Mouse (Mus musculus) embryonic fibroblast, embryonic 13.5 days (primary cell): Measurements from ENCODE around the gene Cnst. TPM values are rescaled to one million over a fixed set of nuclear protein-coding genes. Genes with fewer than 3 reads are reported as not detected.

ENCODE experiments used
- H3K27ac ChIP-seq: 2 replicates; pipeline ENCODE4 v1.5.1; 2012; ENCODE audit warnings: low read length, control low read depth, inconsistent platforms; ENCODE audit not compliant: insufficient read depth
- H3K4me1 ChIP-seq: 2 replicates; pipeline ENCODE4 v1.6.1; 2011; ENCODE audit warnings: low read length; ENCODE audit not compliant: control insufficient read depth, insufficient read depth
- H3K4me3 ChIP-seq: 2 replicates; pipeline ENCODE4 v1.5.1; 2011; ENCODE audit warnings: mild to moderate bottlenecking, control low read depth, low read length; ENCODE audit not compliant: insufficient read depth
- CTCF ChIP-seq: IDR thresholded peaks from 2 replicates; pipeline ENCODE4 v1.5.1; 2011; ENCODE audit warnings: mild to moderate bottlenecking, control low read depth, low read length, moderate library complexity, borderline replicate concordance; ENCODE audit not compliant: insufficient read depth
- POLR2A ChIP-seq: IDR thresholded peaks from 2 replicates; pipeline ENCODE4 v1.6.1; 2011; ENCODE audit warnings: low read depth, mild to moderate bottlenecking, control low read depth, low read length, moderate library complexity
- polyA plus RNA-seq: library from polyadenylated mRNA; stranded (reverse); fragments of >200 nt; gene quantifications from 2 replicates; pipeline ENCODE4 v1.2.4, GENCODE M21; 2011; ENCODE audit warnings: low read depth; ENCODE audit not compliant: missing spikeins, insufficient read length

The Cnst gene
- polyA plus RNA-seq, 1 experiment, result 15.9 TPM

DNA sequence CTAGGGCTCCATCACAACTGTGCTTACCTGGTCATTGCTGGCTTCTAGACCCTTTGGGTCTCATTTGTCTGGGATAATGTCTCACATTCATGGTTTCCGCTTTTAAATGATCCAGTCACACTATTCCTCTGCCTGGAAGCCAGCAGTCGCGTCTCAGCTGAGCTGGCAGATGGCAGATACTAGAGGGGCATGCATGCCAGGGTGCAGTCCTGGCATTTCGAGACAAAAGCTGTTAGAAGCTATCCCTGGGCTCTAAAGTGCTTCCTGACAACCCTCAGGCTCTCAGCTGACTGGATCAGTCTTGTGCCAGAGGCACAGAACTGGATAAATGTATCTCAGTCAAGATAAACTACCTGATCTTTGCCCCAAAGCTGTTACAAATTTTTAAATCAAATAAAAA lies 42.1 kb downstream of the Cnst start:
- H3K4me1 ChIP-seq, result no peaks in the 10 kb centered on the region
- H3K27ac ChIP-seq, result no peak overlapping the region
- H3K4me3 ChIP-seq, result no peak overlapping the region
- TF ChIP-seq POLR2A (no peak), CTCF (no peak)

DNA sequence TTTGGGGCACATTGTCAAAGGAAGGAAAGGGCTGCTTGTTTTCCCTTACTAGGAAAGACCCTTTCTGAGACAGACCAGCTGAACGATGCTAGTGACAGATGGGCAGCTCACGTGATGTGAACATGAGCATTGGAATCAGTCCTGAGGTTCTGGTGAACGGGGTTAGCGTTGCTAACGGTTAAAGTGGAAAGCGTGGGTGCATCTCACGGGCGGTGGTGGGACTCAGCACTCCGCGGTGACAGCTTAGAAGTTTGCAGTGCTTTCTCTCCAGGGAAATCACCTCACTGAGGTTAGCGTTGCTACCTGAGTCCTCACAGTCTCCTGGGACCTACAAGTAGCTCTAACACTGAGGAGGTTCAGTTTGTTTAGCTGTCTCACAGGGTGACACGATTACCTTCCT lies 45.5 kb downstream of the Cnst start:
- no peak for TF ChIP-seq CTCF
- TF ChIP-seq POLR2A, result no peak
- no peak overlapping the region for H3K4me3 ChIP-seq
- H3K4me1 ChIP-seq, result no peaks in the 10 kb centered on the region
- no peak overlapping the region for H3K27ac ChIP-seq

DNA sequence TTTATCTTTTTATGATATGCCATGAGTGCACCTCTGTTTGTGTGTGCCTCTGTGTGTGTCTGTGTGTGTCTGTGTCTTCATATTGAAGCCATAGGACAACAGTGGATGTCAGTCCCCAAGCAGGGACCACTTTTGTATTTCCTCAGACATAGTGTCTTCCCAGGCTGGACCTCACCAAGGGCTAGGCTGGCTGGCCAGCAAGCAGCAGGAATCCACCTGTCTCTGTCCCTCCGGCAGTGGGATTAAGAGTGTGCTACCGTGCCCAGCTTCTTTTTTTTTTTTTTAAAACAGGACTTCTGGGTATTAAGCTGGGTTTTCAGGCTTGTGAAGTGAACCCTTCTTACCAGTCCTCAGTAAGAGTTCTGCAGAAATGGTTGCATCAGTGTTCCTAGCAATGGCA lies 46.0 kb downstream of the Cnst start:
- TF ChIP-seq POLR2A, result no peak
- no peak for TF ChIP-seq CTCF

GRCm38 (mm10) chr1:179592972-179593371 lies 46.8 kb downstream of the Cnst start:
- TF ChIP-seq CTCF, result peak; percentile 12; the same call in 1 of the 2 replicates
- no peak for TF ChIP-seq POLR2A
- H3K4me1 ChIP-seq, result no peaks in the 10 kb centered on the region
- no peak overlapping the region for H3K4me3 ChIP-seq
- no peak overlapping the region for H3K27ac ChIP-seq

More for the DNA sequence above, 46.0 kb downstream of the Cnst start:
- Histone ChIP-seq H3K4me3 (no peak overlapping the region), H3K4me1 (no peaks in the 10 kb centered on the region), H3K27ac (no peak overlapping the region)

GRCm38 (mm10) chr1:179598386-179598785 lies 52.2 kb downstream of the Cnst start:
- TF ChIP-seq POLR2A, result no peak
- no peak for TF ChIP-seq CTCF
- Histone ChIP-seq H3K4me1 (no peaks in the 10 kb centered on the region), H3K27ac (no peak overlapping the region), H3K4me3 (no peak overlapping the region)

GRCm38 (mm10) chr1:179604526-179604925 lies 58.4 kb downstream of the Cnst start:
- H3K27ac ChIP-seq, result no peak overlapping the region
- no peak overlapping the region for H3K4me3 ChIP-seq
- no peaks in the 10 kb centered on the region for H3K4me1 ChIP-seq
- TF ChIP-seq CTCF (no peak), POLR2A (no peak)

GRCm38 (mm10) chr1:179606004-179606723 lies 60.0 kb downstream of the Cnst start:
- no peak for TF ChIP-seq POLR2A
- no peak for TF ChIP-seq CTCF
- Histone ChIP-seq H3K4me3 (no peak overlapping the region), H3K27ac (no peak overlapping the region), H3K4me1 (no peaks in the 10 kb centered on the region)

GRCm38 (mm10) chr1:179608521-179608920 lies 62.4 kb downstream of the Cnst start:
- H3K4me3 ChIP-seq, result no peak overlapping the region
- TF ChIP-seq POLR2A (no peak), CTCF (no peak)

GRCm38 (mm10) chr1:179609724-179610505 lies 63.7 kb downstream of the Cnst start:
- TF ChIP-seq POLR2A (no peak), CTCF (no peak)
- H3K27ac ChIP-seq, result no peak overlapping the region
- no peaks in the 10 kb centered on the region for H3K4me1 ChIP-seq
- H3K4me3 ChIP-seq, result no peak overlapping the region

More at GRCm38 (mm10) chr1:179608521-179608920, 62.4 kb downstream of the Cnst start:
- H3K4me1 ChIP-seq, result no peaks in the 10 kb centered on the region
- no peak overlapping the region for H3K27ac ChIP-seq

- Histone ChIP-seq H3K27ac (no peak overlapping the region), H3K4me3 (no peak overlapping the region), H3K4me1 (no peaks in the 10 kb centered on the region)
- TF ChIP-seq CTCF (no peak), POLR2A (no peak)
These were observed 65.0 kb downstream of the Cnst start for GRCm38 (mm10) chr1:179611182-179611581.
